ENCODE assay signal across 8 mouse cellular contexts in the genomic region with DNA sequence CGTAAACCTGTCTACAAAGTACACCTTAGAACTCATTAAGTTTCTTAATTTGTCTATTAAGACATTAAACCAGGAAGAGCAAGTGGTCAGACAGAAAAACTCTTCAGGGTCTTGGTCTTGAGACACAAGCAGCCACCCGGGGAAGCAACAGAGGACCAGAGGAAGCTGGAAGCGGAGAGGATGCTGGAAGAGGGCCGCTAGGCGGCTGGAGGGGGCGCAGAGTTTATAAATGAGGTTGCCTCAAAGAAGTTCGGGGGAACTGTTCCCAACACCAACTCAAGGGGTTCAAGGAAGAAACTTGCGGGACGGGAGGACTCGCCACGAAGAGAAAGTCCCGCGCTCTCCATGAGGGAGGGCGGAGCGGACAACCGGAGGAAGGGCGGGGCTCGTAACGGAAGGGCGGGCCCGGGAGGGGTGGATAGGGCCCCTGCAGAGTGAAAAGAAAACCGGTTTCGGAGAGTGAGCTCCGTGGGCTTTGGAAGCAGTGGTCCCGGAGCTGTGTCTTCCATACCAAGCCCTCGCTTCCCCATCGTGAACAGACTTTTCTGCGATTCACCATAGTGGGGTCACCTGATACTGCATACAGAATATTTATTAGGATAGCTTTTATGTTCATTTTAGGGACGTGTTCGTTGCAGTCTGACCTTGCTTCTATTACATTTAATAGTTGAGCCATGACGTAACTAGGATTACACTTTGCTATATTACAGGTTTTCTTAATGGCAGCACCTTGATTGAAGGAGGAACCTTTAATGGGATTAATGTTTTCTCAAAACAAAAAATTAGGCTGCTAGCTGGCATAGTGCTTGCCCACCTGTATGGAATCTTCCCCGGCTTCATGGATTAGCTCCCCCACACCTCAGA. TPM values are rescaled to one million over a fixed set of nuclear protein-coding genes. Genes with fewer than 3 reads are reported as not detected.
DNase-seq lines count a peak whose midpoint lies in the region; ATAC-seq and TF ChIP-seq lines count a peak whose summit lies in the region.

No protein-coding gene starts in this region.

- no peaks in the 10 kb centered on the region for H3K9me3 ChIP-seq in hindbrain, embryonic 12.5 days (replicated peaks)

- peak; percentile 24 for ATAC-seq in Patski
- ATAC-seq in hindbrain, embryonic 12.5 days (ENCODE audit: low FRiP score), result no peak

- POLR2A ChIA-PET in Patski (lab: Charles Lee), result interaction anchor here (0.8 to 0.9 kb wide), 2 partner anchors 54 to 205 kb away, joined by 3 to 5 read pairs; no protein-coding TSS in a partner anchor

- no peak for DNase-seq in Patski (ENCODE audit: low read depth, low spot score)
- DNase-seq in cerebellum, adult 9-11 months, result peak; percentile 78
- peak; percentile 33 to 37 for DNase-seq in frontal cortex, postnatal 25 days (ENCODE audit: low spot score in 2 of 2)
- DNase-seq in layer of hippocampus, postnatal 25 days (ENCODE audit: extremely low spot score in 1 of 2, low spot score in 1 of 2), result peak; percentile 57 to 58
- peak; percentile 92 for DNase-seq in lung, postnatal 36 days
- DNase-seq in ovary, postnatal 36 days (ENCODE audit: low spot score), result peak; percentile 84
- peak; percentile 84 for DNase-seq in thymus, postnatal 25 days

- CTCF ChIA-PET in Patski (lab: Charles Lee), result interaction anchor here (0.9 to 1.8 kb wide), 5 partner anchors 9 to 216 kb away, joined by 3 to 5 read pairs (median 3); no protein-coding TSS in a partner anchor

- H3K4me1 ChIP-seq in hindbrain, embryonic 12.5 days, result peaks cover 3% of the 10 kb centered on the region; the same call in 1 of the 2 replicates

- no peaks in the 10 kb centered on the region for H3K27me3 ChIP-seq in Patski
- H3K27me3 ChIP-seq in hindbrain, embryonic 12.5 days, result no peaks in the 10 kb centered on the region

- H3K9ac ChIP-seq in hindbrain, embryonic 12.5 days, result peak overlapping the region; percentile 50

- H3K27ac ChIP-seq in hindbrain, embryonic 12.5 days, result 0 out of 2 replicates have a peak overlapping the region, but pooled peaks have one; percentile 26

- peak overlapping the region; percentile 72 for H3K4me2 ChIP-seq in hindbrain, embryonic 12.5 days (replicated peaks)

- 6% methylated on average over 32 of the region's 32 CpGs for WGBS in hindbrain, embryonic 12.5 days

- peak overlapping the region; percentile 45 for H3K4me3 ChIP-seq in hindbrain, embryonic 12.5 days

- in situ Hi-C loops in Patski (cut with MboI; ENCODE audit: low pct_unique_long_range_greater_than_20kb), result loop anchor here (25.0 kb wide), 1 partner anchor 523 kb away; a partner anchor contains a TSS

- TF ChIP-seq CTCF in Patski (IDR thresholded peaks at IDR 0.05), result no peak

- H3K36me3 ChIP-seq in hindbrain, embryonic 12.5 days, result no peaks in the 10 kb centered on the region

RNA-seq across cellular contexts. Expression of a gene that starts 7.2 kb away (rescaled TPM):
- polyA plus RNA-seq in Patski (2021), result 44.5 TPM
- polyA plus RNA-seq in hindbrain, embryonic 12.5 days (2016; fragmentation: Nextera tagmentation; extraction: Ambion mirVana), result 82.0 and 90.7 TPM in 2 replicates
- 10 to 100 TPM; 41.3 to 43.3 TPM for total RNA-seq in layer of hippocampus, postnatal 25 days (2021)

RNA-seq across cellular contexts. Expression of a gene that starts 7.8 kb away (rescaled TPM):
- 115 TPM for polyA plus RNA-seq in Patski (2021)
- polyA plus RNA-seq in hindbrain, embryonic 12.5 days (2016; fragmentation: Nextera tagmentation; extraction: Ambion mirVana), result 56.1 and 61.9 TPM in 2 replicates
- total RNA-seq in layer of hippocampus, postnatal 25 days (2021), result 10 to 100 TPM; 49.1 to 50.3 TPM

RNA-seq across cellular contexts. Expression of a gene that starts 8.1 kb away (rescaled TPM):
- polyA plus RNA-seq in Patski (2021), result 5.9 TPM
- 1.1 and 1.8 TPM in 2 replicates for polyA plus RNA-seq in hindbrain, embryonic 12.5 days (2016; fragmentation: Nextera tagmentation; extraction: Ambion mirVana)
- 1 to 10 TPM; 1.1 to 1.3 TPM for total RNA-seq in layer of hippocampus, postnatal 25 days (2021)
